Mouse (Mus musculus) MN1 (cell line): ENCODE results near the gene Trim10.
"Not testable (repeated sequence)": the region's sequence is repeated elsewhere in the genome, so short reads cannot be mapped to it uniquely, and the experiment has no call there.

Experiments
- DNase-seq: peaks from one replicate; pipeline ENCODE4 v3.0.0-alpha.2; 2016; ENCODE audit warnings: low spot score

Gene Trim10

DNA sequence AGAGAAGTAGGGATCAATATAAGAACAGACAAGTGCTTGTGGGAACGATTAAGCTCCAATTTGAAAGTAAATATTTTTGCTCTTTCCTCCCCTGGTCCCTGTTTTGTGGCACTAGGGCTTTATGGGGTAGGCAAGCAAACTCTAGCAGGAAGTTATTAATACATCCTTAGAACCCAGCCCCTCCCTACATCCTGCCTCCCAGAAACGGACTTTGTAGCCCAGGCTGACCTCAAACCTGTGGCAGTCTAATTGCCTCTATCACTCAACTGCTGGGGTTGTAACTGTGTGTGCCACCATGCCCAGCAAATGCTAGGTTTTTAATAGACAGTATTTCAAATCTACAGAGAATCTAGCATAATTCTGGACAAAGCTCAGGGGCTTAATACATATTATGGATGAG, 7.7 kb upstream of the Trim10 start:
- no peak for DNase-seq

DNA sequence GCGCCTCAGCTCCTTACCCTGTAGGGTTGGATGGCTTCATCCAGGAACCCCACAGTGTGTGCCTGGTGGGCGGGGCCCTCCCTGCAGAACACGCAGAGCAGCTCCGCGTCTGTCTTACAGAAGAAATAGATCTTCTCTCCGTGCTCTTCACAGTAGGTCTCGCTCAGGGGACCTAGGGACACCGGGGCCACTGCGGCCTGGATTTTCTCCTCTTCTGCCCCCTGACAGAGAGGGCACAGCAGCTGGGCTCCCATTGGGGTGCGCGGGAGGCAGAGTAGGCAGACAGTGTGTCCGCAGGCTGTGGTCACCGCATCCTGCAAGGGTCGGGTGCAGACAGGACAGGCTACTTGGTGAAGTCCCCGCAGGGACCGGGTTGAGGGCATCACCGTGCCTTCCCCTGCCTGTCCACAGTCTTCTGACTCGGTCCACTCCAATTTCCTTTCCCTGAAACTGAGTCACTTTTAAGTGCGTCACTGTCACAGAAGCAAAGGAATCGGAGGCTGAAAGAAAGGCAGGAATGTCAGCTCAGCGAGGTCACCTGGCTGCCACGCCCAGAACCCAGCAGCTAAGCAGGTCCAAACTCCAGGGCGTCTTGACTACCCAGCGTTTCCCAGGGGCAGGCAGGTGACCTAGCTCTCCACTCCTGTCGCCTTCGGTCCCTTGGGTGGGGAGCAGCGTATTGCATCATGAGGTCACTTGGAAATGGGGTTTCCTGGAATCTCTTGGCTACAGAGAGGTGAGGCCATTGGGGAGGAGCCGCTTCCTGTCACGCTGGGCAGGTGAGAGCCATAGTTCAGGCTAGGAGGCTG, 2.5 kb upstream of the Trim10 start, which contains the start of gene Trim15:
TSS of gene Trim15 (minus strand) at position 492 of the 809 bp plus-strand sequence.
- DNase-seq, result no peak

DNA sequence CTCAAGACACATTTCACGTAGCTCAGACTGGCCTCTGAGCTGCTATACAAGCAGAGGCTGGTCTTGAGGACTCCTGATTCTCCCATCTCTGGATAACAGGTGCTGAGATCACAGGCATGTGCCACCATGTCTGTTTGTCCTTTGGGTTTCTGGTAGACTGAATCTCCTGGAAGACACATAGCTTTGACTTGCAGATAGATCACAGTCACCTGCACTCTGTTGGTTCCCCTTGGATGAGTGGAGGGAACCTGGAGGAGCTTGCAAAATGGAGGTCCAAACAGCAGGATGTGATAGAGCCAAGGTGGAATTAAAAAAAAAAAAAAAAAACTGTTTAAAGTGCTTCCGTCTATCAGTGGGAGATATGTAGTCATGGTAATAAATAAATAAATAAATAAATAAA, 538 bp upstream of the Trim10 start:
- DNase-seq, result no peak

DNA sequence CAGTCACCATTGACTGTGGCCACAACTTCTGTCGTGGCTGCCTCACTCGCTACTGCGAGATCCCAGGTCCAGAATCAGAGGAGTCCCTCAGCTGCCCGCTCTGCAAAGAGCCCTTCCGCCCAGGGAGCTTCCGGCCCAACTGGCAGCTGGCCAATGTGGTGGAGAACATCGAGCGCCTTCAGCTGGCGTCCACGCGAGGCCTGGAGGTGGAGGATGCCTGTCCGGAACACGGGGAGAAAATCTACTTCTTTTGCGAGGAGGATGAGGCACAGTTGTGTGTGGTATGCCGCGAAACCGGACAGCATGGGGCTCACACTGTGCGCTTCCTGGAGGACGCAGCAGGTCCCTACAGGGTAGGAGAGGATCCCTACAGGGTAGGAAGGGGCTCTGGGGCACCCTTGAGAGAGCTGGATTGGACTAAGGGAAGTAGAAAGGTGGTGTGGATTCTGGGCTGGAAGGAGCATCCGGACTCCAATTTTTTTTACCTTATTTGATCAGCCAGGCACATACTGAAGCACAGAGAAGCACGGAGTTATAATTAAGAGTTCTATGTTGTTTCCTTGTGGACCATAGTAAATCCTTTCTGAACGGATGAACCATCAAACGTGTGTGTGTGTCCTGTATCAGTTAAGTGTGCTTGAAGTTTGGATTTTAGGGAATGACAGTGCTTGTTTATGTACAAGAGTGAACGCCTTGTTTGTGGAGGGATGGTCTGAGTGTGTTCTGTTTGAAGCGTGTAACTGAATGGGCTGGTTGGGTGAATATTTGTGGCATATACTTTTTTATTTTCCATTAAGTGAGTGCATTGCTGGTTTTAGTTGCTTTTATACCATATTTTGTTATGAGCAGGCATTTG, 809 bp downstream of the Trim10 start:
- DNase-seq, result peak; percentile 36

DNA sequence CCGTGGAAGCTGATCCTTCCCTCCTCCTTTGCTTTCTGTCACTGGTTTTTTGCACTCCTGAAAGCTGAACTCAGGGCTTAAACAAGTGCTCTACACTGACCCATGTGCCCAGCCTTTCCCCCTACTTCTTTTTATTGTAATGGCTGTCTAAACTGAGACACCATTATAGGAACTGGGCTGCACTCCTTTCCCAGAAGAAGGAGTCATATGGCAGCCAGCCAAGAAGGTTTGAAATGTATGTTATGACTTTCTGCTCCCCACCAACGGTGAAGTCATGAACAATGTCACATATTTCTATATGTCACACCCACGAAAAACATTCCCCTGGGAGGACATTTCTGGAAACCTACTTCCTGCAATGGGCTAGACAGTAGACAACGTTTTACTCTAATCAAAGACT, 5.3 kb downstream of the Trim10 start:
- no peak for DNase-seq

DNA sequence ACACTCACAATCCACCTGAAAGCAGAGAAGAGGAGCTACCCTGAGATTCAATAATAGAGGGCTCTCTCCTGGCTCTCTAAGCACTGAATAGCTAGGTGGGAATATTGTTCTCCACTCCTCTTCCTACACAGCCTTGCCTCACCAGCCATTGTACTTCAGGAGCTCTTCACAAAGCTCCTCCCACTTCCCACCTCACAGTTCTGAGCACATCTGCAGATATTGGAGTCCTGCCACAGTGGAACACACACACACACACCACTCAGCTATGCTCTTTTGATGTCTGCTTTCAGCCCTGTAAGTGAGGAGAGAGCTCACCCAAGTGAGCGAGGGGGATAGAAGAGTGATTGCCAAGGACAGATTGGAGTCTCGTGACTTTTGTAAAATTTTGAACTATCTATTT, 14.0 kb downstream of the Trim10 start:
- no peak for DNase-seq

DNA sequence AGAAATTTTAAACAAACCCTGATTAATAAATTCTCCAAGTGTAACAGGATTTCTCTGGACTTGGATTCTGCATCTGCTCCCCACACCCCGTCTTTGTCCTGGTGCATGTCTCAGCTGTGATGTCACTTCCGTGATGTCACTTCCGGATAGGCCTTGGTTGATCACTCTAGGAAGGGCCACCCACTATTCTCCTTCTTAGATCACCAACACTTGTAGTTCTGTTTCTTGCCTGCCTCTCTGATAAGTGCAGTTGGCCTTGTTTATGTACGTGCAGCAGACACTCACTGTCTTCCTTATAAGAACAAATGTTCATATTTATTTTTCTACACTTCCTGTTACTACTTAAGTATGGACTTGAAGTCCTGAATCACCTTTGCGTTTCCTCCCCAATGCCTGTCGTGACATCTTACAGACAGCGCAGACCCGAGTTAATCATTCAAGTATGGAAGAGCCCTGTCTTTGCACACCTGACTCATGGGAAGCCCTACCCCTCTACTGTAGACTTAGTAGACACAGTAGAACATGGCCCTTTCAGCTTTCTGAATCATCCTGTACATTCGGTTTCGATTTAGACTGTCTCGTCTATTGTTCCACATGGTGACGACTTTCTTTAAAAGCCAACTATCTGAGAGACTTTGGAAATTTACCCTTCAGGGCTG, 15.9 kb downstream of the Trim10 start:
- no peak for DNase-seq

DNA sequence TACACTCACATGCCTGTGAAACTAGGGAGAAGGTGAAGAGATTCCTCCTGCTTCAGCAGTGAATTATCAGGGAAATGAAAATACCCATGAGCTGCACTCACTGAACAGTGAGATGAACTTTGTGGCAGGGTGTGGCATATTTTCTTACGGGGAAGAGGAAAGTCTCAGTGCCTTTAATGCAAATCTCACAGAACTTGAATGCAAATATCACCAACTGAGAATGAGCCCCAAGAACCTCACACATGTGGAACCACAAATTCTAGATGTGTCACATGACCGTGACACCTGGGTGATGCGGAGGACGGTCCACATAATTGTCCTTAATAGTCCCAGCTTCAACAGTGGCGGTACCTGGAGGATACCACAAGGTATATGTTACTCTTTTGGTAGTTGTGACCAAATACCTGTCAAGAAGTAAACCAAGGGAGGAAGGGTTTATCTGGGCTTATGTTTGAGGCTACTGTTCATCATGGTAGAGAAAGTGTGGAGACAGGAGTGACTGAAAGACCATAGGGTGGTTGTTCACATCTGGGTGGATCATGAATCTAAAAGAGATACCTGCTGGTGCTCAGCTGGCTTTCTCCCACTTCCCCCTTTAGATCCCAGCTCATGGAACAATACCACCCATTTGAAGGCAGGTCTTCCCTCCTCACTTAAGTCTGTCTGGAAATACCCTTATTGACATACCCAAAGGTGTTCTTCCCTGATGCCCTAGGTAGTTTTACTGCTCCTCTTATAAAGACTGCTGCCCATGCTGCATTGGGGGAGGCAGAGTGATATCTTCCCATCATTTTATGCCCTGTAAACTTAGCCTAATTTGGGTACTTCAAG, 20.9 kb downstream of the Trim10 start, which contains the start of gene Trim40:
TSS of gene Trim40 (minus strand) at position 51 of the 831 bp plus-strand sequence.
- no peak for DNase-seq

DNA sequence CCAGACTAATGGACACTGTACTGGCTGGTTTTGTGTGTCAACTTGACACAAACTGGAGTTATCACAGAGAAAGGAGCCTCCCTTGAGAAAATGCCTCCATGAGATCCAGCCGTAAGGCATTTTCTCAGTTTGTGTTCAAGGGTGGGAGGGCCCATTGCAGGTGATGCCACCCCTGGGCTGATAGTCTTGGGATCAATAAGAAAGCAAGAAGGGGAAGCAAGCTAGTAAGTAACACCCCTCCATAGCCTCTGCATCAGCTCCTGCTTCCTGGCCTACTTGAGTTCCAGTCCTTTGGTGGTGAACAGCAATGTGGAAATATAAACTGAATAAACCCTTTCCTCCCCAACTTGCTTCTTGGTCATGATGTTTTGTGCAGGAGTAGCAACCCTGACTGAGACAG, 22.1 kb downstream of the Trim10 start:
- not testable (repeated sequence) for DNase-seq

DNA sequence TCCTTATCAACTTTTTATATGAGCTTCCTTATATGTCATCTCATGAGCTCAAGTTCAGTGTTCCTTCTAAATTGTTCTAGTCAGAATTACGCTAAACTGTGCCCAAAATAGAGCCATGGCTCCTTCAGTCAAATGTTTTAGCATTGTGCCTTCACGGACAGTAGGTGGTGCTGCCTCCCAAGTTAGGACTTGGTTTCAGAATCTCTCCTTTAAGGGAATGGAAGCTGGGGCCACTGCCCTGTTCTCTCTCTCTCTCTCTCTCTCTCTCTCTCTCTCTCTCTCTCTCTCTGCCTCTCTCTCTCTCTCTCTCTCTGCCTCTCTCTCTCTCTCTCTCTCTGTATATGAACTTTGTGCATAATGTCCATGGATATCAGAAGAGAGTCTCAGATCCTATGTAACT, 23.0 kb downstream of the Trim10 start:
- DNase-seq, result peak; percentile 64

DNA sequence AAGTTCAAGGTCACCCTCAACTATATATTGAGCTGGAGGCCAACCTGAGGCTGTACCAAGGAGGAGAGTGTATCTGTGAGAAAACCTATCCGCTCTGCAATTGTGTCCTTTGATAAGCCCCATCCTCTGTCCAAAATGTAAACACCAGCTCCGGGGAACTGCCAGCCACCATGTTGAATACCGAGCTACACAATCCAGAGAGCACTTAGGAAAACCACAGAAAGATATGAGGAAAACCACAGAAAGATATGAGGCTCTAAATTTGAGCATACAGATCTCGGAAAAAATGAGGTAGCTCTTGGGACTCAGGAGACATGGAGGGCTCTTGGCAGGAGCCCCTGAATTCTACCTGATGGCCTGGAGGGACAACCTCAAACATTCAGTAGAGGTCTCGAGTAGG, 24.0 kb downstream of the Trim10 start:
- no peak for DNase-seq

DNA sequence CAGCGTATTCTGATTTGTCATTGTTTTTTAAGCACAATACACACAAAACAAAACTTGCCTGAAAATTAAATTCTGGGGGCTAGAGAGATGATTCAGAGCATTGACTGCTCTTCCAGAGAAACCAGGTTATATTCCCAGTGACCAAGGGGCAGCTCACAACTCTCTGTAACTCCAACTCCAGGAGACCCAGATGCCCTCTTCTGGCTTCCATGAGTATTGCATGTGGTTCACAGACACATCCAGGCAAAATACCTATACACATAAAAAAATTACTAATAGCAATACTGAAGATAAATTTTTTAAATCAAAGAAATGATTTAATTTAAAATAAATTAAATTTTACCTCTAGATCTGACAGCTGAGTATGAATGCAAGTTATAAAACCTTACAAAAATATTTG, 27.2 kb downstream of the Trim10 start:
- DNase-seq, result peak; percentile 41

DNA sequence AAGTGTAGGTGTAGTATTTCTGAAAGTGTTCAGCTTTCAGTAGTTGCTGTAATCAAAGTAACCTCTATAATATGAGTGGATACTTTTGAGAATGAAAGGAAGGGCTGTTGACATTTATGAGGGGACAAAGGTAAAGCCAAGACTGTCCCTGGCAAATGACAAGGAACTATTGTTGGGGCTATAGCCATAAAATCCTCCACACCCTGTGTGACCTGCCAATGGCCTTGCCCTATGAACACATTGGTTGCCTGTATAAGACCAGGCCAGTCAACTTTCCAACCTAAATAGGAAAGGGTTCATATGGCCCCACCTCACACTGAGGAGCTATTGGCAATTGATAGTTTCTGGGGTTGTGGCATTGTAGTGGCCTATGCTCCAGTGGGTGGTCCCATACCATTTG, 27.7 kb downstream of the Trim10 start:
- DNase-seq, result no peak

DNA sequence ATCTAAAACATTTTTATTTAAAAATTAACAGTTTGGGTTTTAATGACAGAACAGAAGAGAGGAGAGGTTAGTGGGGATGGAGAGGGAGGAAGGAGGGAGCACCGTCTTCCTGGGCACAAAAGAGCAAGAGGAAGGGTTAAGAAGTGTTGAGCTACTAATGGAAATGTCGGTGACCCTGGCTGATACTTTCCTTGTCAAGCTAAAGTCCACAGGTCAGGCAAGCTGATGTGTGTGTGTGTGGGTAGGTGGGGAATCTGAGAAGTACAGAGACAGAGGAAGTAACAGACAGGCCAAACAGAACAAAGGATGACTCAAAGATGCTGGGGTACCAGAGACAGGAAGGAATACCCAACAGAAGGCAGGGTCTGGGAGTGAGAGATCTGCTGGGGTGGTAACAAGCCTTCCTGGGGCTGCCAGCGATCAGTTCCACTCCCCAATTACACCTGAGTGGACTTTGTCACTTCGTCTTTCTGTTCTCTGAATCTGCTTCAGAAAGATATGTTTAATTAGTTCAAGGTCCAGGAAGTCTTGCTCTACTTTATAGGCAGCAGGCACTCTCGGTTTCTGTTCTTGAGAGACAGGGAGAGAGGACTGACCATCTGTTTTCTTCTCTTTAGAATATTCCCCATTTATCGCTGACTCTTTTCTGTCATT, 28.3 kb downstream of the Trim10 start, which contains the start of gene Trim31:
TSS of gene Trim31 (plus strand) at position 567 of the 654 bp plus-strand sequence.
- no peak for DNase-seq

DNA sequence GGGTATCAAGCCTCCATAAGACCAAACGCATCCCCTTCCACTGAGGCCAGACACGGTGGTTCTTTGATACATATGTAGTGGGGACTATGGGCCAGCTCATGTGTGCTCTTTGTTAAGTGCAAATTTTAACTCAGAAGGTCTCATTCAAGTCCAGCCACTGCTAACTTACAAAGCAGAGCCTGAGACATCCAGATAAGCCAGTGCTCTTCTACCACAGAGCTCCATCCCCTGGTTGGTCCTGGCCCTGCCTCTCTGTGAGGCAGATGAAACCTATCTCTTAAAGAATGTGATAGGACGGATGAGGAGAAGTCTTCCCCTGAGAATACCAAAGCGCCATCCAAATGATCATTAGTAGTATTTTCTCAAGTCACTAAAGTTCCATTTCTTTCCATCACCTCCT, 30.0 kb downstream of the Trim10 start:
- no peak for DNase-seq

DNA sequence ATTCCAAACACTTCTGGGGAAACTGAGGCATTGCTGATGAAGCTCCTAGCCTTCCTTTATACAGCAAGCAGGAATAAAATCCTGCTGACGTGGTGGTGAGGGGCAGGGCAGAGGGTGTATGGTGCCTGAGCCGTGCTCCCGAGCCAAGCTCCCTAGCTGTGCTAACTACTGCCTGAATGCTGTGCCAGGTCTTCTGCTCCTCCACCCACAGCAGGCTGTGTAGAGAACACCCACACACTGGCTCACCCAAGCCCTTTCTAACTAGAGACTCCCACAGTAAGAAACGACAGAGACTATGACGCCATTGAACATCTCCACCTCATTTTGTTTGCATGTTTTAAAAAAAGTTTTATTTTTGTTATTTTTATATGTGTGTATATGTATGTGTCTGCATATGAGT, 30.6 kb downstream of the Trim10 start:
- DNase-seq, result no peak

DNA sequence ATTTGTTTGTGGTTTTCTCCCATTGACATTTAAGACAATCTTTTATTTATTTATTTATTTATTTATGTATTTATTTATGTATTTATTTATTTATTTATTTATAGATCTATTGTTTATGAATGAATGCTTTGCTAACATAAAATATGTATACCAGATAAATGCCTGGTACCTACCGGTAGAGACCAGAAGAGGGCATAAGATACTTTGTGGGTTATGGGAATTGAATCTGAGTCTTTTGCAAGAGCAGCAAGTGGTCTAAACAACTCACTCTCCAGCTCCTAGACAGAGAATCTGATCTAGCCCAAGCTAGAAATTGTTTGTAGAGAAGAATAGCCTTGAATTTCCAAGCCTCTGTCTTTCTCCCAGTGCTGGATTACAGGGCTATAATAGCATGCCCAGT, 31.3 kb downstream of the Trim10 start:
- no peak for DNase-seq

DNA sequence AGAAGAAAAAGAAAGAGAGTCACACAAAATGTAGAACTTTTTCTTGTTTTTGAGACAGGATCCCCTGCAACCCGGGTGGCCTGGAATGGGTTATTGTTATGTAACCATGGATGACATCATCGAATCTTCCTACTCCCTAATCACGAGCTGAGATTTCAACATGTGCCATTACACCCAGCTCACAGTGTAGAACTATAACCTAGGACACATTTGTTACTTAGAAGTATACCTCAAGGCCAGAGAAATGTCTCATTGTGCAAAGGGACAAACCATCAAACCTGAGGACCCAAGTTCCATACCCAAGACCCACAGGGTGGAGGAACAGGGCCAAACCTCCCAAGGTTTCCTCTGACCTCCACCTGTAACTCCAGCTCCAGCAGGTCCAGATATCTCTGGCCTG, 34.3 kb downstream of the Trim10 start:
- DNase-seq, result no peak

DNA sequence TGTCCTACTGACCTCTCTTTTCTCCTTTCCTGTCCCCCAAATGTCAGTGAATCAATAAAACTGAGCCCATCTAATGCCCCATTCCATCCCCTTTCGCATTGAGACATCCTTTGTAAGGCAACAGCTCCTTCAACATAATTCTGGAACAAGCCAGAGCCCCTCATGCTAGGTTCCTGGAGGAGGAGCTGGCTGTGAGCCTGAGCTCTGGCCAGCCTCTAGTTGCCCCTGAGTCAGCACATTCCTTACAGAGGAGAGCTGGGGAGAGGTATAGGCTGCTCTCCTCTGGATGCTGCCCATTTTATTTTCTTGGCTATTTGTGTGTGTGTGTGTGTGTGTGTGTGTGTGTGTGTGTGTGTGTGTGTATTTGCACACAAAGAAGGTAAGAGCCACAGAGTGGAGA, 38.9 kb downstream of the Trim10 start:
- DNase-seq, result no peak

DNA sequence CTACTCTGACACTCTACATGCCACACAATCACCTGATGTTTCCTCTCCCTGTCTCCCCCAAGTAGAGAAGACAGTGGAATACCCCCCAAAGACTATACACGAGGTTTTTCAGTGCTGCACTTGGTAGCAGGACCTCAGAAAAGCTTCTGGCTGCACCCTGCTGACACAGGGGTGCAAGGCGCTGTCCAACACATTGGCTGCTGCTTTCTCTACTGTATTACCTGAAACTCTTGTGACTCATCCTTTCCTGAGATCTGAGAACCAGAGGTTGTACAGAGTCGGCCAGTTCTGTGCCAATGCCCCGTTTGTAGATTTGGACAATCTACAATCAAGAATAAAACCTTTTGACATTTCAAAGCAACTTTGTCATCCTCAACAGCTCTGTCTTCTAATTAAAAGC, 40.4 kb downstream of the Trim10 start:
- DNase-seq, result no peak

DNA sequence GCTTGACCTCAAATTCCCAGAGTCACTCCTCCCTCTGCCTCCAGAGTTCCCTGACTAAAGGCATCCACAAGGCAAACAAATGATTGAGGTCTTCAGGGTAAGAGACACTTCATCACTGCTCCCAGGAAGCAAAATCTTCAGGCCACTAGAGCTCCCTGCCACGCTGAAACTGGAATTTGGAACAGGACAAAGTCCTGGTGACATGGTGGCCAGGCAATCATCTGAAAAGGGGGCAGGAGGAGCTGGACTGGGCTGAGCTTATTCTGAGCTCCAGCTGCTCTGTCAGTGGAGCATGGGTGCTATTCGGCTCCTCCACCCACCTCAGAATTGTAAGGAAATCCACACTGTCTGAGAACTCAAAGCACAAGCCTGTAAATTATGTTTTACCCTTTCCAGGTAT, 42.7 kb downstream of the Trim10 start:
- DNase-seq, result no peak
